Mouse (Mus musculus): Measurements from ENCODE around the gene 1700029J07Rik. TPM values are rescaled to one million over a fixed set of nuclear protein-coding genes. Genes with fewer than 3 reads are reported as not detected.
A peak's percentile ranks its signal among the peaks of the same experiment; 100 is the strongest.

1700029J07Rik gene
- under 1 TPM; 0.28 to 0.59 TPM for total RNA-seq (2021)
- long read RNA-seq, experiment 1 = 0 reads
- long read RNA-seq, experiment 2 = 0 reads

GRCm38 (mm10) chr8:45975126-45975836 lies at the start of gene 1700029J07Rik, which contains the start of gene Ufsp2:
TSS of gene 1700029J07Rik (minus strand) at chr8:45975252.
TSS of gene Ufsp2 (plus strand) at chr8:45975528.
- intact Hi-C loops (cut with DNase I) = no loop called here
- peak within 1 kb of the TSS; percentile 90 for H3K4me3 ChIP-seq
- DNase-seq = peak; percentile 97
- H3K27ac ChIP-seq = peak within 1 kb of the TSS; percentile 92
- TF ChIP-seq CTCF (IDR thresholded peaks at IDR 0.05) = peak; percentile 52

GRCm38 (mm10) chr8:46024392-46024791 lies 49.3 kb upstream of the 1700029J07Rik start:
- H3K27ac ChIP-seq = no peak overlapping the region
- intact Hi-C loops (cut with DNase I) = no loop called here
- TF ChIP-seq CTCF (IDR thresholded peaks at IDR 0.05) = no peak
- DNase-seq = no peak
- no peak overlapping the region for H3K4me3 ChIP-seq

GRCm38 (mm10) chr8:46022758-46023157 lies 47.7 kb upstream of the 1700029J07Rik start:
- peak overlapping the region; percentile 39; the same call in 1 of the 2 replicates for H3K27ac ChIP-seq
- no peak overlapping the region for H3K4me3 ChIP-seq
- no peak for TF ChIP-seq CTCF (IDR thresholded peaks at IDR 0.05)
- DNase-seq = no peak
- intact Hi-C loops (cut with DNase I) = no loop called here

GRCm38 (mm10) chr8:46022203-46022602 lies 47.2 kb upstream of the 1700029J07Rik start:
- Histone ChIP-seq H3K27ac (peak overlapping the region; percentile 39; the same call in 1 of the 2 replicates), H3K4me3 (no peak overlapping the region)
- intact Hi-C loops (cut with DNase I) = no loop called here
- peak; percentile 29 for DNase-seq
- no peak for TF ChIP-seq CTCF (IDR thresholded peaks at IDR 0.05)

GRCm38 (mm10) chr8:46010746-46011680 lies 36.0 kb upstream of the 1700029J07Rik start:
- Histone ChIP-seq H3K27ac (peak overlapping the region; percentile 71), H3K4me3 (peak overlapping the region; percentile 64)

GRCm38 (mm10) chr8:46010306-46010705 lies 35.3 kb upstream of the 1700029J07Rik start:
- TF ChIP-seq CTCF (IDR thresholded peaks at IDR 0.05) = no peak
- Histone ChIP-seq H3K27ac (peak overlapping the region; percentile 71), H3K4me3 (peak overlapping the region; percentile 64)
- DNase-seq = no peak
- intact Hi-C loops (cut with DNase I) = no loop called here

More at GRCm38 (mm10) chr8:46010746-46011680, 36.0 kb upstream of the 1700029J07Rik start:
- intact Hi-C loops (cut with DNase I) = no loop called here
- DNase-seq = peak; percentile 49
- peak; percentile 50 for TF ChIP-seq CTCF (IDR thresholded peaks at IDR 0.05)

- no peak for TF ChIP-seq CTCF (IDR thresholded peaks at IDR 0.05)
- no peak overlapping the region for H3K4me3 ChIP-seq
- no peak overlapping the region for H3K27ac ChIP-seq
- intact Hi-C loops (cut with DNase I) = no loop called here
- no peak for DNase-seq
These were observed 32.1 kb upstream of the 1700029J07Rik start for GRCm38 (mm10) chr8:46007050-46007672.

- Histone ChIP-seq H3K27ac (no peak within 1 kb of the TSS; the same call in 1 of the 2 replicates), H3K4me3 (no peak within 1 kb of the TSS)
- intact Hi-C loops (cut with DNase I) = no loop called here
- DNase-seq = no peak
- TF ChIP-seq CTCF (IDR thresholded peaks at IDR 0.05) = no peak
These were observed 30.5 kb upstream of the 1700029J07Rik start, which contains the start of gene Ankrd37 for GRCm38 (mm10) chr8:46005596-46005995. TSS of gene Ankrd37 (minus strand) at chr8:46005707.

- peak; percentile 100 for DNase-seq
- TF ChIP-seq CTCF (IDR thresholded peaks at IDR 0.05) = no peak
- intact Hi-C loops (cut with DNase I) = loop anchor here (5.0 kb wide), 1 partner anchor 152 kb away; the partner anchor contains the start of genes Cfap97 and Snx25
- Histone ChIP-seq H3K27ac (peak overlapping the region; percentile 99), H3K4me3 (peak overlapping the region; percentile 83)
These were observed 25.0 kb upstream of the 1700029J07Rik start for GRCm38 (mm10) chr8:45999784-46000705.

GRCm38 (mm10) chr8:45999138-45999783 lies 24.2 kb upstream of the 1700029J07Rik start, which contains the start of gene Lrp2bp:
TSS of gene Lrp2bp (plus strand) at chr8:45999303.
- DNase-seq = peak; percentile 32
- intact Hi-C loops (cut with DNase I) = loop anchor here (5.0 kb wide), 1 partner anchor 153 kb away; the partner anchor contains the start of genes Cfap97 and Snx25

More at GRCm38 (mm10) chr8:45999138-45999783, 24.2 kb upstream of the 1700029J07Rik start, which contains the start of gene Lrp2bp:
- no peak for TF ChIP-seq CTCF (IDR thresholded peaks at IDR 0.05)
- Histone ChIP-seq H3K27ac (peak within 1 kb of the TSS; percentile 99), H3K4me3 (peak within 1 kb of the TSS; percentile 83)
